Mouse (Mus musculus) bone marrow macrophage, adult 2 months (primary cell): Measurements from ENCODE around the gene CN725425.

Experiments used
- CTCF ChIP-seq: IDR thresholded peaks from 2 replicates; pipeline ENCODE4 v1.5.1; 2012; ENCODE audit warnings: low read depth, mild to moderate bottlenecking, low read length, moderate library complexity
- POLR2A ChIP-seq: IDR thresholded peaks from 2 replicates; pipeline ENCODE4 v1.6.1; 2012; ENCODE audit warnings: mild to moderate bottlenecking, low read depth, low read length, borderline replicate concordance

- TF ChIP-seq CTCF = no peak
- TF ChIP-seq POLR2A = no peak
These were observed 82.2 kb downstream of the CN725425 start for GRCm38 (mm10) chr15:91281521-91281920.
